Mouse (Mus musculus) T-helper 2 cell (primary cell): ENCODE measurements around the gene Gas2l1.

Experiments
- in situ Hi-C: fragments of 300-600 bp; cut with MboI, MseI; formaldehyde crosslinking; loops from one replicate; pipeline ENCODE4 v1.15.1; 2025; ENCODE audit warnings: high pct_unique_total_duplicates

Gas2l1 gene

DNA sequence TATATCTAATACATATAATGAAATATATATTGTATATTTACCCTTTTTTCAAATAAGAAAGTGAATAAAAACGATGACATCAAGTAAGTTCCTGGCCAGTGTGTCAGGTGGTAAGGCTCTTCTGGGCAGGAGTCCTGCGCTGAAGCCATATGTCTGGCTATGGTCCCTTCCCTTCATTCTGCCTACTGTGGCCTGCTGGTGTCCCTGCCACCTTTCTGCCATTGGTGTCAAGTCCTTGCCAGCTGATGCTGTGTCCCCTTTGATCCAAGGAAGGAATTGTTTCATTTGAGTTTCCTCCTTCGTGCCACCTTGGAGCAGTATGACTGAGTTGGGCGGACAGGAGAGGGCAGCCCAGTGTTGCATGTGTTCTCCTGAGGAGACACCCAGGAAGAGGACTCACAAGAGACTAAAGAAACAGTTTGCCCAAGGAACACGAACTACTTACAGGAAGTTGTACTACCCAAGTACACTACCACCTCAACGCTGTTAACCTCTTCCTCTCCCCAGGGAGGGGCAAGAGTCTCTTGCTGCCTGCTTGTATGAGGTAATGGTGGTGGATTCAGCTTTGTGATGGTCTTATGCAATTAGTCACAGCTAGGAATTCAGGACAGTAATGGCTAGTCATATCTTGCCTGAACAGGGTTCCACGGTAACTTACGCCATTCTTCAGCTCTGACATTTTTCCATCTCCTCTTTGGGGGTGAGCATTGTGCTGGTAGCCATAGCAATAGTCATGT lies 22.3 kb downstream of the Gas2l1 start:
- in situ Hi-C loops = no loop called here

DNA sequence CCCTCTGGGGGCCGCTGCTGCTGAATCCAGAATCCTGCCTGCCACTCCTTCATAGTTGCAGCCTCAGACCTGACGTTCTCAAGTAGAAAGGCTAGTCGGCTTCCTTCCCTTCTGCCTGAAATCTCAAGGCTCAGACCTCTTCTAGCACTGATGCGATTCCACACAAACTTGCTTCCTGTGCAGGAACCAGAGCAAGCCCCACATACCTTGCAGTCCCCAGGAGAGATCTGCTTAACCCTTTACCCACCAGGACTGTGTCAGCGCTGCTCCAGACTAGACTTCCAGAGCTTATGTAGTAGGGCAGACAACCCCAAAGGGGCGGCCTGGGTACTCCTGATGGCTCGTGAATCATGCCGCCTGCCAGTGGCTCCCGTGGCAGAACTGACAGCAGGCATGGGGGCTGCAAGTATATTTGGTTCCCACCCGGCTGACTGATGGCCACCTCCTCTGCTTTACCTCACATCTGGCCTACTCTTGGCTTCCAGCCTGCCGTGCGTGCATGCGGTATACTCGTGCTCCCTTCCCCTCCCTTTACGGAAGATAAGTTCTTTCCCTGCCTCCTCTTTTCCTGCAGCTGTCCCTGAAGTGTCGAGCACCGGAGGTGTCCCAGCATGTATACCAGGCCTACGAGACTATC lies 23.9 kb downstream of the Gas2l1 start:
- in situ Hi-C loops = no loop called here

DNA sequence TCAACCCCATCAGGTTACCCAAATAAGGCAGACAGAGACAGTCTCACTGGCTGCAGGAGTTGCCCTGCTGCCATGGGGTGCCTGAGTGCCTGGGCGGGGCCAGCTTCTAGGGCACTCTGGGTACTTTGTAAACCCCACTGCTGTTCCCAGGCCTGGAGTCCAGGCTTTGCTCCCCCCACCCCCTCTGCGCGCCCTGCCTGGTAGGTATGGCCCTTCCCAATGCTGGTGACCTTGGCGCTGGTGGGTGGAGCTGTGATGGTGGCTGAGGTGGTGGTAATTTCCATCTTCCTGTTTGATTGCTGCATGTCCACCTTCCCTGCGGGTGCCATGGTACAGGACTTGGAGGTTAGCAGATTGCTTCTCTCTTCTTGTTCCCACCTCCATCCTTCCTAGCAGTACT lies 24.5 kb downstream of the Gas2l1 start:
- in situ Hi-C loops = no loop called here

DNA sequence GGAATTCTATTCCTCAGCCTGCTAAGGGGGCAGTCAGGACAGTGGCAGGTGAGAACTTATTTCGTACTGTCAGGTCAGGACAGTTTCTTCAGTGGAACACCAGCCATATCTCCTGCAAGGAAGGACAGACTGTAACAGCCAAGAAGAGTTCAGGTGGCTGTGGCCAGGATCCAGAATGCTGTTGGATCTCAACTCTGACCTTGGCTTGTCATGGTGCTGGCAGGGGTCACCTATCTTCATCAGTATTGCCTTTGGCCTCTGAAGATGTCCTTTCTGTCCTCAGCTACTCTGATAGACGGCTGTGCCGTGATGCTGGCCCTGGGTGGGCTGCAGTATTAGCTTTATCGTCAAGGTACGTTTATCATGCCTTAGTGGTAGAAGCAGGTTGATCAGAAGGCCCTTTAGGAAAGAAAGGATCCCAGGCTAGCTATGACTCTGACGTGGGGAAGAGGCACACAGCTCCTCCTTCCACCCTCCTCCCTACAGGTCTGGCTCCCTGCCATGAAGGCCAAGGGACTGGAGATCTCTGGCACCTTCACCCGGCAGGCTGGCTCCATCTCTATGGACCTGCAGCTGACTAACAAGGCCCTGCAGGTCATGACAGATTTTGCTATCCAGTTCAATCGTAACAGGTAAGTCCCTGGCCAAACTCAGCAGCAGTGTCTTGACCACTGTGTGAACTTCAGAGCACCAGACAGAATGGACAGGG lies 27.8 kb downstream of the Gas2l1 start:
- in situ Hi-C loops = no loop called here

DNA sequence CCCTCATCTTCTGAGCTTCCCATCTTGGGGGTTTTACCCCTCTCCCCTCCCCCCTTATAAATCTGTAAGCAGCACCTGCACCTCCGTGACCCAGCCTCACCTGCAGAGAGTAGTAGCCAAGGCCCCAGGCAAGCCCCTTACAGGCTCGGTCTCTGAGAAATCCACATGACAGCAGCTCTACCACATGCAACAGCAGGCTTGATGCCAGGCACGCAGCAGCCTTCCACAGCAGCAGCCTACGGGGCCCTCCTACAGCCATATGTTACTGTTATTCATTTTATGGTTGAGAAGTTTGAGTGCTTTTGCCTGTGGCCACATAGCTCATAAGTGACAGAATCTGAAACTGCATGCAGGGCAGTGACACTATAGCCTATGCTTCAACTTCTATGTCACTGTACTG lies 29.7 kb downstream of the Gas2l1 start:
- in situ Hi-C loops = no loop called here

DNA sequence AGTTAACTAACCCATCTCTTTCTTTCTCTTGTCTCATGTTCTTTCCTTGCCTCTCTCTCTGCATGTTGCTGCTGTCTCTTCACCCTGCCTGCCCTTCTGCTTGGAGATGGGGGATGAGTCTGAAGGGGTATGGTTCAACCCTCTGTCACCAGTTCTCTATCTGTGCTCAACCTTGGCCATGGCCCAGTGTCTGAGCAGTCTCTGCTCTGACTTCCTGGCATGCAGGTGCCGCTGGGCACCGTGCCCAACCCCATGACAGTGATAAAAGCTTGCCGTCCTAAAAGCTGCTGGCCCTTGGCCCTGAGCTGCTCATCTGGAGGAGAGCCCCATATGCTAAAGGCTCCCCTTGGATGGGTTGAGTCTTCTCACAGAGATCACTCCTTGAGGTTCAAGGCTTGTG lies 32.0 kb downstream of the Gas2l1 start:
- in situ Hi-C loops = no loop called here

DNA sequence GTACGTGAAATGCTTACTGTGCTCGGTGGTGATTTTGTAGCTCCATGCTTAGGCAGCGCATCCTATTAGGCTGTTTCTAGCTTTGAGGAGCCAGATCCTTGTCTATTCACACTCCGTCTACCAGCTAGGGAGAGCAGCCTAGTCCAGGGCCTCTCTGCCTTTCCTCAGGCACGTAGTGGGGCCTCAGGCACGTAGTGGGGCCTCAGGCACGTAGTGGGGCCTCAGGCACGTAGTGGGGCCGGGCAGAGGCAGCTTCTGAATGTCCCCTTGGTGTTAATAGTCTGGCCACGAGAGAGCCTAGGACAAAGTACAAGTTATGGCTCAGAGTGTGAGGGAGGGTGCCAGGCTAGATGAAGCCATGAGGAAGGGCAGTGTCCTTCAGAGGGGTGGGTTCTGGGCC lies 32.4 kb downstream of the Gas2l1 start:
- in situ Hi-C loops = no loop called here

DNA sequence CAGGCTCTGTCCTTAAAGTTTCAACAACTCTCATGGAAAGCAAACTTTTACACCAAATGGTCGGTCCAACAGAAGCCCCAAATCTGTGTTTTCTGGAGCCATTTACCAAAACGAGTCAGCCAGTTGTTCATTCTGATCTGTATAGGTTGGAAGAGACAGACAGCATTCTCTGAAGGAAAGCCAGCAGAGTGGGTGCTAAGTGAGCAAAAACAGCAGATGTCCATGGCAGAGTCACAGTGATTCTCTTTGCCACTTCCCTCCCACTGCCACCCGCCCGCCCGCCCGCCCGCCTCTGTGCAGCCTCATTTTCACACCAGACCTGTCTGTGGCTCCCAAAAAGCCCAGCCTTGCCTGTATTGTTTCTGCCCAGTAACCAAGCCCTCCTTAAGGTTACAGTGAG lies 36.9 kb downstream of the Gas2l1 start:
- in situ Hi-C loops = no loop called here

DNA sequence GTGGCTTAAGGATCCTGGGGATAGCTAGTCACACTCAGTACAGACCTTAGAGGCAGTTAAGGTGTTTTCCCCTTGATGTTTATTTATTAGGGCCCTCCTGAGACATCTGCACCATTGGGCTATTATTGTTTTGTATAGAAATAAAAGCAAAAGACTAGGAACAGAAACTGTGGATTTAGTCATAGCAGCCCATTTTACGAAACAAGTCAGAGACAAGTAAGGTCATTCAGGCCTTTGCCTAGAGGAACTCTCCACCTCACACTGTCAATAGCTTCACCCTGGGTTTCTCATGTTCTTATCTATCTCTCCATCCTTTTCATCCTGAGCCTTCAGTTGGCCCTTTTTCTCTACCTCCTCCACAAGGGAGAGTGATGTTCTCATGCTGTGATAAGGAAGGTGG lies 40.0 kb downstream of the Gas2l1 start:
- in situ Hi-C loops = no loop called here

DNA sequence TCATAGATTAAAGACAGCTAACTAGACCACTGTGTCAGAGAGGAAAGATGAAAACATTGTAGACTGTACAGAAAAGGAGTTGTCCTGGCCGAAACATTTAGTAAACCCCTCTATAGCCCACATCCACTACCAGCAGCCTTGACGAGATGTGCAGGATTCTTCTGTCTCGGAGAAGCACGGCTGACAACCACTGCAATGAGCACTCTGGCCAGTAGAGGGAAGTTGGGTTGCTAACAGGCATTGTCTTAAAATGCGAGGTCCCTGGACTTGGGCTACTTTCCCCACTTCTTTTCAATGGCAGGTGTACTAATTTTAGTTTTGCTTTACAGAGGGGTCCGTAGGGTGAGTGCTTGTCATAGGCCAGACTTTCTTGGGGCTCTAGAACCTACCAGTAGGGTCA lies 47.6 kb downstream of the Gas2l1 start:
- in situ Hi-C loops = no loop called here

DNA sequence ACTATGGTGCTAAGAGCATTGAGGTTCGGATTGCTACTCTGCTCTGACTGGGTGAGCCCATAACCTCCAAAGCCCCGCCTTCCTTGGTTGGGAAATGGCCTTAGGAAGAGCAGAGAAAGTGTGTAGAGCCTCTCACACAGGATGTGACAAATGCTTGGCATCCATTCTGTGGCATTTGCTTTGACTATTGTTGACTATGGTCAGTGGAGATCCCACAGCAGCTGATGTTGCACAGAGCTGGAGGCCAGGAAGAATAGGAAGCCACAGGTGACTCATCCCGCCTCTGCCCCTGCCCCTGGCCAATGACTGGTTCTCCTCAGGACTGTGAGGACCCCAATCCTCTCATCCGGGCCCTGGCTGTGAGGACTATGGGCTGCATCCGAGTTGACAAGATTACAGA lies 48.8 kb downstream of the Gas2l1 start:
- in situ Hi-C loops = no loop called here

DNA sequence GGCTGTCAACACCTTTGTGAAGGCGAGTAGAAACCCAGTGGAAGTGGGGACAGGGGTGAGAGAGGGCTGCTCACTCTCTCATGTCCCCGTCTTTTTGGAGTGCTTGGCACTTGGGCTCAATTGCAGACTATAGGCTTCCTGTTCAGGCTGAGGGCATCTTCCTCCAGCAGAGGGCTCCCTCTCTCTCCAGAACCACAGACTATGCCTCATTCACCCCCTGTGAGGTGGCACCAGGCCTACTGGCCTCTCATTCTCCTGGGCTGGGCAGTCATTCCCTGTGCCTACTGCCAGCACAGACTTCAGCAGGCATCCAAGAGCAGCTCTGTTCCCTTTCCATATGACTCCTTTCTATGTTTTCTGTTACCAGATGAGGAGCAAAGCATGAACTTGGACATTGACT lies 49.4 kb downstream of the Gas2l1 start:
- in situ Hi-C loops = no loop called here

DNA sequence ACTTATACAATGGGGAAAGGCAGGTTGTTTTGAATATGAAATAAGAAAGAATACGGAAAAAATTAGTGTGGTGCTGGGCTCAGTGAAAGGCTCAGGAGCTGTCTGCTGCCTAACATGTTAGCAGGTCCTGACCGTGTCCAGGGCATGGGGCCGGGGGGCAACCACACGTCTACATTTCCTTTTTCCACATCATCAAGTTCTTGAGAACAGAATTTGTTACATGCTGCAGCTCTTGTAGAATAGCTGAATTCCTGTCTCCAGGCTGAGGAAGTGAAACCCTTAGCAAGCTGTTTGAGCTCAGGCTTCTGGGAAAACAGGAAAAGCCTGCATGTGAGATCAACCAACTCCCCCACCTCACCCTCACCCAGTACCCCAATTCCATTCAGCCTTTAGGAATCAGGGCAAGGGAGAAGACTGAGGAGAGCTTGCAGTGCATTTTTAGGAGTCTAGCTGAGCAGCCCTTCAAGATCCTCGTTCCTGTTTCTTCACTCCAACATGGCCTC lies 52.9 kb downstream of the Gas2l1 start:
- in situ Hi-C loops = no loop called here

DNA sequence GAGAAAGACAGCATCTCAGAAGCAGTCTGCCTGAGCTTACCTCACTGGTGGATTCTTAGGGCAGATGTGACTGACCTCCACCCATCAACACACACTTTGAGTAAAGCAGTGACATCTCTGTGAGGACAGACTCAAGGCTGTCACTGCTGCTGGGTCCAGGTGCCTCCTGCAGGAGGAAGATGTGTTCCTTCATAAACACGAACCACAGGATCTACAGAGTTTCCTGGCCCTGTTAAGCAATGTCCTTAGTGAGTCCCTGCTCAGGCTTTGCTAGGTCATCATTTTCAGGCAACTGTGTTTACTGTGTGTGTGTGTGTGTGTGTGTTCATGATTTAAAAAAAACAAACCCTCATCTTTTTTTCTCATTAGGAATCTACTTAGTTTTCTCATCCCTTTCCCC lies 53.6 kb downstream of the Gas2l1 start:
- in situ Hi-C loops = no loop called here

DNA sequence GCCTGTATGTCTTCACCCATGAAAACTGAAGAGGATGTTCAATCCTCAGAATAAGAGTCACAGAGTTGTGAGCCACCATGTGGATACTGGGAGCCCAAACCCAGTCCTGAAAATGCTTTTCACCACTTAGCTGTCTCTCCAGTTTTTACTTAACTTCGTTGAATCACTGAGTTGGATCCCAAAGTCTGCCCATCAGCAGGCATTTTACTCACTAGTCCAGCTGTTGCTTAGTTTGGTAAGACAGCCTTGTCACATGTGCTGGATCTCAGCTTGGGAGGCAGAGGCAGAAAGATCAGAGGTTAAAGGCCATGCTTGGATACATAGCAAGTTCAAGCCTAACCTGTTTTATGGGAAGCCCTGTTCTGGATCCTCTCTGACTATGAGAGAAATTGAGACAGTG lies 54.9 kb downstream of the Gas2l1 start:
- in situ Hi-C loops = no loop called here

DNA sequence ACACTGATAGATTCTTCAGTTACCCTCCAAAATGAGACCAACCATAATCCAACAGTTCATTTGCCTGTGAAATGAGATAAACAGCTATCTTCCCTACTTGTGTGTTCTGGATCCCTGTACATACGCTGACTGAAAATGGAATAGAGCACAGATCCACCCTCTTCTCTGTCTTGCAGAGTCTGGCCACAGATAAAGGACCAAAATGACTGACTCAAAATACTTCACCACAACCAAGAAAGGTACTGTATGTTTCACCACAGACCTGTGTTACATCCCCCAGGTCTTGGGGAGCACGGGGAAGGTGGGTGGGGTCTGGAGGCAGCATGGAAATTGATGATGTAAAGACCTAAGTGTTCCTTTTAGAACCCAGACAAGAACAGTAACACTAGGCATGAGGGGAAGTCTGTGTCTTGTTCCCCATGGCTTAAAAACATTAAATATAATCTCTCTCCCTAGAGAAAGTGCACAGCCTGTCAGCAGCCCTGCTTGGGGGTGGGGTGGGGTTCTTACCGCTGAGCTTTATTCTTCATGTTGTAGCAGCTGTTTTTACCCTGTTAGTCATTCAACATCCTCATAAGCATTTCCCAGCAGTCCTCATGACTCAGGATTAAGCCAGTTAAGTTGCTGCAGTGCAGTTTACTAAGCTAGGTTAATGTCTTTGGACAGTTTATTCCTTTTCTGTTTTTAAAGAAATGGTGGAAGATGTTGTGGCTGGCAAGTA lies 55.6 kb downstream of the Gas2l1 start:
- in situ Hi-C loops = no loop called here

DNA sequence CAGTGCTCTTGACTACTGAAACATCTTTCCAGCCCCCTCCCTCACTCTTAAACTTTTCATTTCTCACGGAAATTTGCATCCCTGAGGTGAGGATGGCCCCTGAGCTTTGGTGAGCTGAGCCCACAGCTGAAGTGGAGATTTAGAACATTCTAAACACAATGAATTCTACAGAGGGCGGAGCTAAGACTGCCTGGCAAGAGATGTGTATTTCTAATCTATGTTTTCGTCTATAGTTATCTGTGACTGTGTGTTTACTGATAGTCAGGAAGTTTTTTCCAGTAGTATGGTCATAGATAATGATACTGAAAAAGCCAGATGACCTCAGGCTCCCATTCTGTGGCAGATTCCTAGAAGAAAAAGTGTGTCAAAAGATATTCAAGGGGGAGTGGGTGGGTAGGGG lies 56.3 kb downstream of the Gas2l1 start:
- in situ Hi-C loops = no loop called here

DNA sequence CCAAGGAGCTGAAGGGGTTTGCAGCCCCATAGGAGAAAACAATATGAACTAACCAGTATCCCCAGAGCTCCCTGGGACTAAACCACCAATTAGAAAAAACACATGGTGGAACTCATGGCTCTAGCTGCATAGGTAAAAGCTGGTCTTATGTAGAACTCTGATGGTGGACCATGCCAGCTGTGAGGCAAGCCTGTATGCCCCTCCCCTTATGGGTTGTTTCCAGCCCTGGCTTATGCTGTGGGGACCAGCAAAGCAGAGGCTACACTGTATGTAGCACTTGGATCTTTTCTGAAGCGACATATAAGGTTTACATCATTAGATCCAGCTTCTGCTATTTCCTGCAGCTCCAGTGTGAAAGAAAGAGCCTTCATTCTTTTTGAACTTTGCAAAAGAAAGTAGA lies 57.9 kb downstream of the Gas2l1 start:
- in situ Hi-C loops = no loop called here

DNA sequence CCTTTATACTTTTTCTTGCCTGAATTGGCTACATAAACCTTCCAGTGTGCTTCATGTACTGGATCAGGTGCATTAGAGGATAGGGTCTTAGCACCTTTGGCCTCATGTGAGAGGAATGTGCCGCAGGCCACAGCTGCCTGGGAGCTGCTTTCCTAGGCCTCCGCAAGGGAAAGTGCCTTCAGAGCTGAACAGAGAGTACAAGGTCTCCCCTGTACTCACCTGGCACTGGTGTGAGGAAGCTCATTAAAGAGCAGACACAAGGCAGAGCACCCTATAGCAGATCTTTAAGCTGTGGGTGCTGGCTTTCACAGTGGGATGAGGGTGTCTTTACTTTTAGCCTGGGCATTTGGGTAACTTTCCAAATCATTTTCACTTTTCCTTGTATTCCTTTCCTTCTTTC lies 59.6 kb downstream of the Gas2l1 start:
- in situ Hi-C loops = no loop called here
